Mouse (Mus musculus) forebrain, embryonic 11.5 days (tissue): ENCODE data around the gene Gm10310. TPM values are rescaled to one million over a fixed set of nuclear protein-coding genes. Genes with fewer than 3 reads are reported as not detected.
"Not testable (repeated sequence)": the region's sequence is repeated elsewhere in the genome, so short reads cannot be mapped to it uniquely, and the experiment has no call there.

Source experiments
- ATAC-seq: fragments of 200-750 bp; cut with Nextera tagmentation; replicated peaks from 2 replicates; pipeline ENCODE4 v1.8.0; 2017; ENCODE audit warnings: moderate TSS enrichment; ENCODE audit not compliant: low FRiP score
- DNase-seq: peaks from one replicate; pipeline ENCODE4 v3.0.0-alpha.2; 2017; ENCODE audit warnings: low spot score
- H3K27ac ChIP-seq: fragments of 300-500 bp; sonication (generic); 2 replicates; pipeline ENCODE4 v1.5.1; 2014; ENCODE audit warnings: low read depth, low read length
- H3K27me3 ChIP-seq: fragments of 300-500 bp; sonication (generic); 2 replicates; pipeline ENCODE4 v1.6.1; 2014; ENCODE audit warnings: mild to moderate bottlenecking, low read length, mixed read lengths; ENCODE audit not compliant: control insufficient read depth, insufficient read depth
- H3K36me3 ChIP-seq: fragments of 300-500 bp; sonication (generic); 2 replicates; pipeline ENCODE4 v1.6.1; 2014; ENCODE audit warnings: mild to moderate bottlenecking, low read length, moderate library complexity, mixed read lengths; ENCODE audit not compliant: control insufficient read depth, insufficient read depth
- H3K4me1 ChIP-seq: fragments of 300-500 bp; sonication (generic); replicated peaks from 2 replicates; pipeline ENCODE4 v1.6.1; 2014; ENCODE audit warnings: low read length, mixed read lengths; ENCODE audit not compliant: control insufficient read depth, insufficient read depth
- H3K4me2 ChIP-seq: fragments of 300-500 bp; sonication (generic); 2 replicates; pipeline ENCODE4 v1.6.1; 2014; ENCODE audit warnings: low read depth, mild to moderate bottlenecking, low read length, moderate library complexity, mixed read lengths; ENCODE audit not compliant: severe bottlenecking
- H3K4me3 ChIP-seq: fragments of 300-500 bp; sonication (generic); 2 replicates; pipeline ENCODE4 v1.5.1; 2014; ENCODE audit warnings: low read depth, low read length
- H3K9ac ChIP-seq: fragments of 300-500 bp; sonication (generic); 2 replicates; pipeline ENCODE4 v1.6.1; 2014; ENCODE audit warnings: low read length
- H3K9me3 ChIP-seq: fragments of 300-500 bp; sonication (generic); 2 replicates; pipeline ENCODE4 v1.6.1; 2016; ENCODE audit warnings: low read length, mixed read lengths; ENCODE audit not compliant: control insufficient read depth
- WGBS: fragments of 180-500 bp; shearing (Covaris S2); extraction: QIAGEN DNeasy Blood & Tissue Kit; methylation state at CpG from one replicate; pipeline ENCODE4 v1.1.7; 2014; 5-methylcytosine and 5-hydroxymethylcytosine counted together
- polyA plus RNA-seq: library from polyadenylated mRNA; unstranded; fragments of >200 nt; fragmentation: Nextera tagmentation; extraction: Ambion mirVana; gene quantifications from 2 replicates; pipeline ENCODE4 v1.2.1, GENCODE M21; 2014

Gm10310 gene
- polyA plus RNA-seq, 1 experiment from 2014 or later: not detected

- not testable (repeated sequence) for H3K27me3 ChIP-seq, H3K9me3 ChIP-seq, H3K36me3 ChIP-seq, H3K4me3 ChIP-seq, H3K9ac ChIP-seq, H3K27ac ChIP-seq, DNase-seq, ATAC-seq, H3K4me2 ChIP-seq, H3K4me1 ChIP-seq
- WGBS: 92% methylated on average over 2 of the region's 3 CpGs
These were observed 18.6 kb downstream of the Gm10310 start for GRCm38 (mm10) chr10:129966232-129966631.

- H3K4me2 ChIP-seq: no peak within 1 kb of the TSS
- no peaks in the 10 kb centered on the region for H3K9me3 ChIP-seq
- H3K4me1 ChIP-seq: no peaks in the 10 kb centered on the region
- H3K9ac ChIP-seq: no peak within 1 kb of the TSS
- DNase-seq (no peak), ATAC-seq (no peak)
- no peak within 1 kb of the TSS for H3K27ac ChIP-seq
- no peaks in the 10 kb centered on the region for H3K36me3 ChIP-seq
- no peaks in the 10 kb centered on the region for H3K27me3 ChIP-seq
- H3K4me3 ChIP-seq: no peak within 1 kb of the TSS
- 93% methylated on average over 2 of the region's 2 CpGs for WGBS
These were observed 35.9 kb downstream of the Gm10310 start, which contains the start of gene Olfr818 for GRCm38 (mm10) chr10:129949000-129949399. Gene Olfr818, minus strand, starts transcription at chr10:129949100.

Other genes with a start within 250 kb of the Gm10310 start
- gene Olfr806, start 243.1 kb downstream of the Gm10310 start, polyA plus RNA-seq: not detected in 2 replicates
- not detected in 2 replicates for gene Olfr807, start 227.3 kb downstream of the Gm10310 start, polyA plus RNA-seq
- gene Olfr808, start 219.6 kb downstream of the Gm10310 start, polyA plus RNA-seq: not detected in 2 replicates
- not detected in 2 replicates for gene Olfr809, start 210.4 kb downstream of the Gm10310 start, polyA plus RNA-seq
- gene Olfr810, start 190.1 kb downstream of the Gm10310 start, polyA plus RNA-seq: not detected in 2 replicates
- gene Olfr811, start 180.7 kb downstream of the Gm10310 start, polyA plus RNA-seq: not detected in 2 replicates
- gene Olfr812, start 139.0 kb downstream of the Gm10310 start, polyA plus RNA-seq: not detected in 2 replicates
- gene Olfr813, start 129.7 kb downstream of the Gm10310 start, polyA plus RNA-seq: not detected in 2 replicates
- not detected in 2 replicates for gene Olfr814, start 105.2 kb downstream of the Gm10310 start, polyA plus RNA-seq
- not detected in 2 replicates for gene Olfr815, start 79.2 kb downstream of the Gm10310 start, polyA plus RNA-seq
- gene Olfr816, start 69.5 kb downstream of the Gm10310 start, polyA plus RNA-seq: not detected in 2 replicates
- gene Olfr818, start 36.0 kb downstream of the Gm10310 start, polyA plus RNA-seq: not detected in 2 replicates
- gene Olfr819, start 17.8 kb downstream of the Gm10310 start, polyA plus RNA-seq: not detected in 2 replicates
- gene Olfr247, start 8.9 kb downstream of the Gm10310 start, polyA plus RNA-seq: not detected in 2 replicates
- gene Olfr820, start 27.6 kb upstream of the Gm10310 start, polyA plus RNA-seq: not detected in 2 replicates
- not detected in 2 replicates for gene Olfr821, start 45.3 kb upstream of the Gm10310 start, polyA plus RNA-seq
- not detected in 2 replicates for gene Olfr822, start 86.1 kb upstream of the Gm10310 start, polyA plus RNA-seq
- gene Olfr823, start 130.3 kb upstream of the Gm10310 start, polyA plus RNA-seq: not detected in 2 replicates
- not detected in 2 replicates for gene Olfr824, start 144.9 kb upstream of the Gm10310 start, polyA plus RNA-seq
- not detected in 2 replicates for gene Olfr825, start 181.7 kb upstream of the Gm10310 start, polyA plus RNA-seq
- gene Olfr826, start 199.1 kb upstream of the Gm10310 start, polyA plus RNA-seq: not detected in 2 replicates
- not detected in 2 replicates for gene Olfr827, start 229.3 kb upstream of the Gm10310 start, polyA plus RNA-seq